Mouse (Mus musculus) cerebellum, adult 2 months (tissue): ENCODE measurements around the gene Fam184a. TPM values are rescaled to one million over a fixed set of nuclear protein-coding genes. Genes with fewer than 3 reads are reported as not detected.
"Not testable (repeated sequence)": the region's sequence is repeated elsewhere in the genome, so short reads cannot be mapped to it uniquely, and the experiment has no call there.

Experiments used
- DNase-seq, 2 experiments: peaks; one replicate each; pipeline ENCODE4 v3.0.0; 2021
- H3K27ac ChIP-seq: fragments of 200-500 bp; 2 replicates; pipeline ENCODE4 v1.5.1; 2012; ENCODE audit warnings: low read length, control low read depth, inconsistent platforms; ENCODE audit not compliant: insufficient read depth
- H3K27me3 ChIP-seq: fragments of 200-500 bp; 2 replicates; pipeline ENCODE4 v1.6.1; 2012; ENCODE audit warnings: inconsistent platforms, mild to moderate bottlenecking, low read length, moderate library complexity; ENCODE audit not compliant: control insufficient read depth, insufficient read depth
- H3K4me1 ChIP-seq: fragments of 200-500 bp; 2 replicates; pipeline ENCODE4 v1.6.1; 2011; ENCODE audit warnings: low read length; ENCODE audit not compliant: control insufficient read depth, insufficient read depth
- H3K4me3 ChIP-seq: fragments of 200-500 bp; replicated peaks from 2 replicates; pipeline ENCODE3; 2011; ENCODE audit warnings: mild to moderate bottlenecking, low read depth, low read length, control low read depth; ENCODE audit not compliant: insufficient read depth
- CTCF ChIP-seq: fragments of 200-500 bp; IDR thresholded peaks from 2 replicates; pipeline ENCODE4 v1.5.1; 2011; ENCODE audit warnings: low read depth, mild to moderate bottlenecking, control low read depth, low read length, moderate library complexity, borderline replicate concordance; ENCODE audit not compliant: insufficient read depth
- POLR2A ChIP-seq: fragments of 200-500 bp; IDR thresholded peaks from 2 replicates; pipeline ENCODE4 v1.6.1; 2011; ENCODE audit warnings: low read length, control low read depth, borderline replicate concordance; ENCODE audit not compliant: insufficient read depth
- WGBS: fragments of 180-500 bp; shearing (Covaris S2); methylation state at CpG from one replicate; pipeline ENCODE4 v1.1.7; 2018; 5-methylcytosine and 5-hydroxymethylcytosine counted together
- polyA plus RNA-seq: library from polyadenylated mRNA; depleted of rRNA; stranded (reverse); fragments of >200 nt; gene quantifications from 2 replicates; pipeline ENCODE4 v1.2.3, GENCODE M21; 2012

Fam184a gene
- polyA plus RNA-seq, 1 experiment, result 30.3 TPM

- Histone ChIP-seq H3K4me1 (no peaks in the 10 kb centered on the region), H3K27ac (no peak overlapping the region), H3K27me3 (no peaks in the 10 kb centered on the region), H3K4me3 (no peak overlapping the region)
- WGBS, result 96% methylated on average over 4 of the region's 4 CpGs
- TF ChIP-seq CTCF (no peak), POLR2A (no peak)
- DNase-seq, result no peak
Observed at GRCm38 (mm10) chr10:53688952-53689584, 61.9 kb downstream of the Fam184a start.

GRCm38 (mm10) chr10:53688533-53688932 lies 62.4 kb downstream of the Fam184a start:
- WGBS, result 79% methylated on average over 1 of the region's 1 CpGs
- Histone ChIP-seq H3K4me3 (no peak overlapping the region), H3K27ac (no peak overlapping the region), H3K27me3 (no peaks in the 10 kb centered on the region), H3K4me1 (no peaks in the 10 kb centered on the region)
- TF ChIP-seq POLR2A, result no peak
- DNase-seq, result no peak

GRCm38 (mm10) chr10:53687888-53688287 lies 63.0 kb downstream of the Fam184a start:
- TF ChIP-seq CTCF (no peak), POLR2A (no peak)
- H3K27me3 ChIP-seq, result no peaks in the 10 kb centered on the region
- H3K4me1 ChIP-seq, result no peaks in the 10 kb centered on the region
- H3K4me3 ChIP-seq, result no peak overlapping the region
- 74% methylated on average over 5 of the region's 5 CpGs for WGBS
- no peak for DNase-seq
- no peak overlapping the region for H3K27ac ChIP-seq

GRCm38 (mm10) chr10:53685806-53686205 lies 65.1 kb downstream of the Fam184a start:
- no peak overlapping the region for H3K4me3 ChIP-seq
- no peaks in the 10 kb centered on the region for H3K4me1 ChIP-seq
- no peaks in the 10 kb centered on the region for H3K27me3 ChIP-seq
- H3K27ac ChIP-seq, result no peak overlapping the region
- no peak for TF ChIP-seq CTCF
- WGBS, result 72% methylated on average over 3 of the region's 3 CpGs
- no peak for DNase-seq

GRCm38 (mm10) chr10:53683226-53683625 lies 67.7 kb downstream of the Fam184a start:
- Histone ChIP-seq H3K27ac (no peak overlapping the region), H3K4me3 (no peak overlapping the region), H3K27me3 (no peaks in the 10 kb centered on the region), H3K4me1 (no peaks in the 10 kb centered on the region)
- 77% methylated on average over 5 of the region's 5 CpGs for WGBS
- TF ChIP-seq POLR2A (no peak), CTCF (no peak)
- DNase-seq, result no peak

- no peaks in the 10 kb centered on the region for H3K4me1 ChIP-seq
- no peak for DNase-seq
- H3K4me3 ChIP-seq, result no peak overlapping the region
- no peak for TF ChIP-seq POLR2A
- no peak for TF ChIP-seq CTCF
- no peaks in the 10 kb centered on the region for H3K27me3 ChIP-seq
- H3K27ac ChIP-seq, result no peak overlapping the region
- WGBS, result 54% methylated on average over 6 of the region's 6 CpGs
Observed at GRCm38 (mm10) chr10:53679690-53680557, 71.0 kb downstream of the Fam184a start.

- TF ChIP-seq POLR2A (no peak), CTCF (no peak)
- Histone ChIP-seq H3K4me3 (no peak overlapping the region), H3K27me3 (no peaks in the 10 kb centered on the region), H3K4me1 (no peaks in the 10 kb centered on the region), H3K27ac (no peak overlapping the region)
- DNase-seq, result no peak
- 86% methylated on average over 4 of the region's 4 CpGs for WGBS
Observed at GRCm38 (mm10) chr10:53661788-53662187, 89.1 kb downstream of the Fam184a start.

- not testable (repeated sequence) for H3K4me1 ChIP-seq, H3K4me3 ChIP-seq, DNase-seq, H3K27me3 ChIP-seq, H3K27ac ChIP-seq
- WGBS, result 83% methylated on average over 5 of the region's 5 CpGs
Observed at GRCm38 (mm10) chr10:53654239-53654638, 96.7 kb downstream of the Fam184a start.
